Mouse (Mus musculus): ENCODE data around the gene Cir1. TPM values are rescaled to one million over a fixed set of nuclear protein-coding genes. Genes with fewer than 3 reads are reported as not detected.

Cir1 gene
- total RNA-seq, 1 experiment from 2014 or later = 25.7 TPM

GRCm38 (mm10) chr2:73306006-73306405 is 6.5 kb downstream of the Cir1 start:
- no peak for ATAC-seq (replicated peaks; ENCODE audit: insufficient number of reproducible peaks, low FRiP score, low TSS enrichment, poor library complexity, severe bottlenecking)

GRCm38 (mm10) chr2:73304506-73304905 is 8.0 kb downstream of the Cir1 start:
- no peak for ATAC-seq (replicated peaks; ENCODE audit: insufficient number of reproducible peaks, low FRiP score, low TSS enrichment, poor library complexity, severe bottlenecking)

GRCm38 (mm10) chr2:73302722-73303121 is 9.8 kb downstream of the Cir1 start:
- no peak for ATAC-seq (replicated peaks; ENCODE audit: insufficient number of reproducible peaks, low FRiP score, low TSS enrichment, poor library complexity, severe bottlenecking)

- no peak for ATAC-seq (replicated peaks; ENCODE audit: insufficient number of reproducible peaks, low FRiP score, low TSS enrichment, poor library complexity, severe bottlenecking)
Observed at GRCm38 (mm10) chr2:73301979-73302378, 10.5 kb downstream of the Cir1 start.

- no peak for ATAC-seq (replicated peaks; ENCODE audit: insufficient number of reproducible peaks, low FRiP score, low TSS enrichment, poor library complexity, severe bottlenecking)
Observed at GRCm38 (mm10) chr2:73298841-73299240, 13.7 kb downstream of the Cir1 start.

GRCm38 (mm10) chr2:73298154-73298553 is 14.3 kb downstream of the Cir1 start:
- ATAC-seq (replicated peaks; ENCODE audit: insufficient number of reproducible peaks, low FRiP score, low TSS enrichment, poor library complexity, severe bottlenecking) = no peak

- no peak for ATAC-seq (replicated peaks; ENCODE audit: insufficient number of reproducible peaks, low FRiP score, low TSS enrichment, poor library complexity, severe bottlenecking)
Observed at GRCm38 (mm10) chr2:73295023-73295422, 17.5 kb downstream of the Cir1 start.

GRCm38 (mm10) chr2:73291130-73291529 is 21.4 kb downstream of the Cir1 start:
- ATAC-seq (replicated peaks; ENCODE audit: insufficient number of reproducible peaks, low FRiP score, low TSS enrichment, poor library complexity, severe bottlenecking) = no peak

GRCm38 (mm10) chr2:73285630-73286029 is 26.9 kb downstream of the Cir1 start:
- ATAC-seq (replicated peaks; ENCODE audit: insufficient number of reproducible peaks, low FRiP score, low TSS enrichment, poor library complexity, severe bottlenecking) = no peak

- ATAC-seq (replicated peaks; ENCODE audit: insufficient number of reproducible peaks, low FRiP score, low TSS enrichment, poor library complexity, severe bottlenecking) = no peak
Observed at GRCm38 (mm10) chr2:73281707-73282106, 30.8 kb downstream of the Cir1 start.

GRCm38 (mm10) chr2:73281048-73281661 is 31.3 kb downstream of the Cir1 start:
- ATAC-seq (replicated peaks; ENCODE audit: insufficient number of reproducible peaks, low FRiP score, low TSS enrichment, poor library complexity, severe bottlenecking) = no peak

GRCm38 (mm10) chr2:73280356-73281047 is 32.0 kb downstream of the Cir1 start:
- ATAC-seq (replicated peaks; ENCODE audit: insufficient number of reproducible peaks, low FRiP score, low TSS enrichment, poor library complexity, severe bottlenecking) = no peak

- ATAC-seq (replicated peaks; ENCODE audit: insufficient number of reproducible peaks, low FRiP score, low TSS enrichment, poor library complexity, severe bottlenecking) = no peak
Observed at GRCm38 (mm10) chr2:73279271-73280038, 33.0 kb downstream of the Cir1 start.

- no peak for ATAC-seq (replicated peaks; ENCODE audit: insufficient number of reproducible peaks, low FRiP score, low TSS enrichment, poor library complexity, severe bottlenecking)
Observed at GRCm38 (mm10) chr2:73278869-73279268, 33.6 kb downstream of the Cir1 start.

GRCm38 (mm10) chr2:73278131-73278854 is 34.2 kb downstream of the Cir1 start:
- peak; percentile 64; the same call in 1 of the 2 replicates for ATAC-seq (replicated peaks; ENCODE audit: insufficient number of reproducible peaks, low FRiP score, low TSS enrichment, poor library complexity, severe bottlenecking)

GRCm38 (mm10) chr2:73277709-73278075 is 34.8 kb downstream of the Cir1 start:
- ATAC-seq (replicated peaks; ENCODE audit: insufficient number of reproducible peaks, low FRiP score, low TSS enrichment, poor library complexity, severe bottlenecking) = no peak

GRCm38 (mm10) chr2:73277021-73277708 is 35.3 kb downstream of the Cir1 start:
- no peak for ATAC-seq (replicated peaks; ENCODE audit: insufficient number of reproducible peaks, low FRiP score, low TSS enrichment, poor library complexity, severe bottlenecking)

- ATAC-seq (replicated peaks; ENCODE audit: insufficient number of reproducible peaks, low FRiP score, low TSS enrichment, poor library complexity, severe bottlenecking) = no peak
Observed at GRCm38 (mm10) chr2:73276141-73276571, 36.3 kb downstream of the Cir1 start.

Data from monocyte, adult 5-6 weeks (primary cell).